Mouse (Mus musculus): ENCODE measurements around the gene Plcl2.

DNA sequence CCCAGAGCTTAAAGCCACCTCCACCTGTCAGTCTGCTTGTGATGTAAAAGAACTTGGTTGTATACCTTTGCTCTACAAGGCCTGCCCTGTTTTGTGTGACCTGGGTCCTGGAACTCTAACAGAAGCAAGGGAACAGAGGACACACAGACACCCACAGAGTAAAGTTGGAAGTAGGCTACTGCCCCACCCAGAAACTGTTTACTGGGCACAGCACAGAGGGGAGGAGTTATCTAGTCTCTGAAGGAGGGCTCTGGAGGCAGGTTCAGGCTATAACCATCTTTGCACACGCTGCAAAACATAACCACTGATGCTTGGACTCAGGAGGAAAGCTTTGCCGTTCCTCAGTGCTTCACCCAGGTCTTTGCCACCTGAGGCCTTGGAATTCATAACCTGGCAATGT is 221.7 kb downstream of the Plcl2 start:
- no peak for TF ChIP-seq MYOD1 (IDR thresholded peaks at IDR 0.05; ENCODE audit: control insufficient read depth, insufficient read length, low read depth)
- no peak for TF ChIP-seq CTCF (IDR thresholded peaks at IDR 0.05; ENCODE audit: control insufficient read depth, insufficient read depth, insufficient read length)
- TF ChIP-seq CEBPB (IDR thresholded peaks at IDR 0.05; ENCODE audit: low read depth): no peak
- no peak for TF ChIP-seq FOSL1 (IDR thresholded peaks at IDR 0.05; ENCODE audit: insufficient read depth, low read length, poor library complexity, severe bottlenecking)
- TF ChIP-seq MAX (IDR thresholded peaks at IDR 0.05): no peak
- no peak for TF ChIP-seq MYOG (IDR thresholded peaks at IDR 0.05; ENCODE audit: control insufficient read depth, extremely low read depth, insufficient read length)
- no peak for TF ChIP-seq USF1 (IDR thresholded peaks at IDR 0.05; ENCODE audit: low read depth)

Data from C2C12 (cell line).